Mouse (Mus musculus) liver, postnatal 0 days (tissue): ENCODE measurements at regions not wholly inside any gene's neighbourhood (a gene's known extent, or its start where the extent isn't known, plus 50 kb on each side); places are given as distances from the start of the nearest gene placed in this dataset.

ENCODE experiments used
- ATAC-seq: fragments of 200-750 bp; cut with Nextera tagmentation; 2 replicates; pipeline ENCODE4 v1.8.0; 2017; ENCODE audit warnings: mild to moderate bottlenecking, moderate library complexity
- DNase-seq: peaks from one replicate; pipeline ENCODE4 v3.0.0-alpha.2; 2016
- H3K27ac ChIP-seq: fragments of 300-500 bp; sonication (generic); 2 replicates; pipeline ENCODE4 v1.5.1; 2014; ENCODE audit warnings: antibody characterized with exemption, moderate library complexity, mild to moderate bottlenecking, low read depth
- H3K27me3 ChIP-seq: fragments of 300-500 bp; sonication (generic); 2 replicates; pipeline ENCODE4 v1.6.1; 2014; ENCODE audit warnings: low read length, control low read depth, mixed read lengths; ENCODE audit not compliant: insufficient read depth
- H3K36me3 ChIP-seq: fragments of 300-500 bp; sonication (generic); replicated peaks from 2 replicates; pipeline ENCODE4 v1.6.1; 2014; ENCODE audit warnings: mild to moderate bottlenecking, control low read depth, low read length, moderate library complexity, mixed read lengths; ENCODE audit not compliant: insufficient read depth
- H3K4me1 ChIP-seq: fragments of 300-500 bp; sonication (generic); 2 replicates; pipeline ENCODE4 v1.6.1; 2014; ENCODE audit warnings: antibody characterized with exemption, mild to moderate bottlenecking, control low read depth; ENCODE audit not compliant: insufficient read depth
- H3K4me2 ChIP-seq: fragments of 300-500 bp; sonication (generic); 2 replicates; pipeline ENCODE4 v1.6.1; 2014; ENCODE audit warnings: low read depth, mild to moderate bottlenecking, low read length, moderate library complexity, mixed read lengths
- H3K4me3 ChIP-seq: fragments of 300-500 bp; sonication (generic); 2 replicates; pipeline ENCODE4 v1.5.1; 2014; ENCODE audit warnings: low read depth, low read length
- H3K9ac ChIP-seq: fragments of 300-500 bp; sonication (generic); replicated peaks from 2 replicates; pipeline ENCODE4 v1.6.1; 2014; ENCODE audit warnings: mild to moderate bottlenecking, moderate library complexity
- H3K9me3 ChIP-seq: fragments of 300-500 bp; sonication (generic); 2 replicates; pipeline ENCODE4 v1.6.1; 2016; ENCODE audit warnings: mild to moderate bottlenecking, control low read depth, low read length, mixed read lengths
- CTCF ChIP-seq: sonication (generic); IDR thresholded peaks from 2 replicates; pipeline ENCODE4 v1.5.1; 2016; ENCODE audit warnings: antibody characterized with exemption, low read depth
- EP300 ChIP-seq: IDR thresholded peaks from 2 replicates; pipeline ENCODE4 v1.6.1; 2016; ENCODE audit warnings: antibody characterized with exemption, low read depth, mild to moderate bottlenecking
- WGBS: fragments of 180-500 bp; shearing (Covaris S2); extraction: QIAGEN DNeasy Blood & Tissue Kit; methylation state at CpG from one replicate; pipeline ENCODE4 v1.1.7; 2014; ENCODE audit not compliant: insufficient replicate concordance; 5-methylcytosine and 5-hydroxymethylcytosine counted together

DNA sequence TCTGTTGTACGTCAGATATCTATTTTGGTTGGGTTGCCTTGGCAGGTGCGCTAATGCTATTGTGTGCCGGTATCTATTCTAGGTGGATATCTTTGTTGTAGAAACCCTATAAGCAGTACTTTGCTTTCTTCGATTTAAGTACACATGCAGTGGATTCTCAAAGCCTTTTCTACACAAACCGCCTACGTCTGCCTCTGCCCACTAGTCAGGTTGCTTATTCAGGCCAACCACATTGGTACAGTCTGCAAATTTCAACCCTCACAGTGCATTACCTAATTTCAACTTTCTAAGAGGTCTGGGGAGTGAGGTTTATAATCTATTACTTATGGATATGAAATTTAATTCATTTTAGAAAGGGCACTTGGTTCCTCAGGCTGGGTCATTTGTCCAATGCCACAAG is 223.5 kb upstream of the Slc16a7 start:
- H3K9ac ChIP-seq = no peak overlapping the region
- no peaks in the 10 kb centered on the region for H3K27me3 ChIP-seq
- DNase-seq = no peak
- H3K36me3 ChIP-seq = no peaks in the 10 kb centered on the region
- no peak for ATAC-seq
- no peak overlapping the region for H3K27ac ChIP-seq
- no peaks in the 10 kb centered on the region for H3K4me1 ChIP-seq
- H3K9me3 ChIP-seq = no peaks in the 10 kb centered on the region
- no peak overlapping the region for H3K4me2 ChIP-seq
- H3K4me3 ChIP-seq = no peak overlapping the region
- TF ChIP-seq EP300 (no peak), CTCF (no peak)
- WGBS = 86% methylated on average over 6 of the region's 6 CpGs

DNA sequence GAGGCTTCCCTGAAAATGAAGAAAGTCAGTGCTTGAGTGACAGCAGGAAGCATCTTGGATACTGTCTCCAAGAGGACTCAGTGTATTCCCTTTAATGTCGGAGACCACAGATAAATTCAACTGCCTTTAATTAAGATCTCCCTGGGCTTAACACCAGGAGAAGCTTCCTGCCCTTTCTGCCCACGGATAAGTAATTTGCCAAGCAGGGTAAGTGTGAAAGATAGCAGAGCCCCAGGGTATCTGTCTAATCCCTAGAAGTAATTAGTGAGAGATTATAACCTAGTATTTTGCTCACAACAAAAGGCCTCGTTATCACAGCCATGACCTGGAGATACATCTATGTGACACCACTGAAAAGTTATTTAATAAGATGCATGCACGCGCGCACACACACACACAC is 232.1 kb upstream of the Slc16a7 start:
- Histone ChIP-seq H3K9me3 (no peaks in the 10 kb centered on the region), H3K4me3 (no peak overlapping the region), H3K36me3 (no peaks in the 10 kb centered on the region), H3K4me1 (no peaks in the 10 kb centered on the region), H3K9ac (no peak overlapping the region), H3K27me3 (no peaks in the 10 kb centered on the region), H3K27ac (no peak overlapping the region), H3K4me2 (no peak overlapping the region)
- no peak for TF ChIP-seq EP300
- TF ChIP-seq CTCF = no peak
- no peak for ATAC-seq
- no peak for DNase-seq
- WGBS = 66% methylated on average over 6 of the region's 6 CpGs

DNA sequence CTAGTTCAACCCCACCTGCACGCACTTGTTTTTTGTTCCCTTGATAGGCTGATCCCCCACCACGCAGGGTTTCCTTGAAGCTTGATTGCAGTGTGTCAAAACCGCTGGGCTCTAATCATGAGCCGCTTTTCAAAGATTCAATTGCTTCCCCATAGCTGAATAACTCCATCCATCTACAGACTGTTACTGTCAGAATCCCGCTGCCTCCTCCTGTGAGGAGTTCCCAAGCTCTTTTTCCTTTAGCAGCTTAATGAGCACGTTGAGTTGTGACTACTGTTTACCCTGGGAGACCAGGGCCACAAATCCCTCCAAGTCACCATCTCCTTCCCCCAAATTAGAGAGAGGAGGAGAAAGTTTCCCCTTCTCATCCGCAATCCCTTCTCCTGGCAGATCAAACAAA is 234.6 kb upstream of the Slc16a7 start:
- WGBS = 37% methylated on average over 7 of the region's 7 CpGs
- H3K36me3 ChIP-seq = no peaks in the 10 kb centered on the region
- no peak overlapping the region for H3K4me2 ChIP-seq
- H3K9ac ChIP-seq = no peak overlapping the region
- DNase-seq = no peak
- ATAC-seq = no peak
- no peak overlapping the region for H3K27ac ChIP-seq
- H3K27me3 ChIP-seq = no peaks in the 10 kb centered on the region
- H3K9me3 ChIP-seq = no peaks in the 10 kb centered on the region
- no peaks in the 10 kb centered on the region for H3K4me1 ChIP-seq
- no peak overlapping the region for H3K4me3 ChIP-seq
- no peak for TF ChIP-seq EP300
- no peak for TF ChIP-seq CTCF

DNA sequence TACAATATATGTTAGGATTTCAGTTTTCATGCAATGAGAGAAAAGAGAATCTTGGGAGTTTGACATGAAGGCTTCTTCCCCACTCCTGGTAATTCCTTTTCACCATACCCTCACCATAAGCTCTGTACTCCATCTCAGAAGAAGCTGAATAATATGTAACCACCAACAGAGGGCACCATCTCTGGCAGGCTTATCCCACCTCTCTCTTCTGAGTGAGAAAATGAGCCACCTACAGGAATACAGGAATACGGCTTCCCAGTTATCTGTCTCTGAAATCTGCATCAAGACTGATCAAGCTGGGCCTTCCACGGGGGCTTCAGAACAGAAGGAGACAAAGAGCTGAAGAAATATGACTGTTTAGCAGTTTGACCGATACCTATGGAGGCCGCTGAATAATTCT is 278.6 kb upstream of the Slc16a7 start:
- no peak overlapping the region for H3K4me2 ChIP-seq
- no peak for ATAC-seq
- no peak overlapping the region for H3K27ac ChIP-seq
- DNase-seq = no peak
- no peak overlapping the region for H3K4me3 ChIP-seq
- H3K27me3 ChIP-seq = no peaks in the 10 kb centered on the region
- no peaks in the 10 kb centered on the region for H3K36me3 ChIP-seq
- TF ChIP-seq EP300 = no peak
- TF ChIP-seq CTCF = no peak
- no peaks in the 10 kb centered on the region for H3K4me1 ChIP-seq
- 75% methylated on average over 4 of the region's 4 CpGs for WGBS
- H3K9ac ChIP-seq = no peak overlapping the region
- H3K9me3 ChIP-seq = no peaks in the 10 kb centered on the region

DNA sequence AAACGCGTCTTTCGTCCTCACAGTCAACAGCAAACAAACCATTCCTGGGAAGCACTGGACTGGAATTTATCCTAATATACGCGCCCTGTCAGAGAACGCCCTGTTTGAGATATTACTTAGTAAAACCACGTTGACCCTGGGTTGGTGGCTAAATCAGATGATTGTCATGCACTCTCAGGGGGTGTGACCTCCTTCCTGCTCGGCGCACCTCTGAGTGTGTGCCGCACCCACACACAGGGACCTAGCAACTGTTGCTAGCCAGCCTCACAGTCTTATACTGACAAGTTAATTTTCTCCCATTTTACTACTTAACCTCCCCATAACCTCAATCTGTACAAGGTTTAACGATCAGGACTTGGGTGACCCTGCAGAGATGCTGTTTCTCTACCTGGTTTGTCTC is 284.4 kb upstream of the Slc16a7 start:
- Histone ChIP-seq H3K4me1 (no peaks in the 10 kb centered on the region), H3K4me3 (no peak overlapping the region), H3K27me3 (no peaks in the 10 kb centered on the region), H3K36me3 (no peaks in the 10 kb centered on the region), H3K27ac (no peak overlapping the region), H3K9me3 (no peaks in the 10 kb centered on the region), H3K4me2 (no peak overlapping the region), H3K9ac (no peak overlapping the region)
- TF ChIP-seq EP300 = no peak
- TF ChIP-seq CTCF = no peak
- no peak for ATAC-seq
- DNase-seq = no peak
- 70% methylated on average over 11 of the region's 11 CpGs for WGBS

DNA sequence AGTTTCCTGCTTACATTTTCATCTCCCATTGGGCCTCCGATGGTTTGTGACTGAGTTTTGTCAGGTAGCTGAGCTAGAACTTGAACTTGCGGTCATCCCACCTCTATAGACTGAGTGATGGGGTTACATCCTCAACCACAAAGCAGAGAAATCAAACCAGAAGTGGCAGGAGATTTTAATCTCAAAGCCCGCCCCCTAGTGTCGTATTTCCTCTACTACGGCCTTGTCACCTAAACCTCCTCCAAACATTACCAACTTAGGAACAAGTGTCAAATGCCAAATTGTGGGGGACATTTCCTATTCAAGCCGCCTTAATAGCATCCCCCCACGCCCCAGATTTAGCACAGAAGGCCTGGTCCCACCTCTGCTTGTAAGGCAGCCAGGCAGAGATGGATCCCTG is 286.3 kb upstream of the Lrig3 start:
- Histone ChIP-seq H3K4me3 (no peak overlapping the region), H3K4me2 (no peak overlapping the region), H3K27me3 (no peaks in the 10 kb centered on the region), H3K36me3 (no peaks in the 10 kb centered on the region), H3K9me3 (no peaks in the 10 kb centered on the region), H3K27ac (no peak overlapping the region), H3K4me1 (no peaks in the 10 kb centered on the region), H3K9ac (no peak overlapping the region)
- DNase-seq (no peak), ATAC-seq (no peak)
- 72% methylated on average over 7 of the region's 7 CpGs for WGBS
- peak; percentile 13; the same call in 1 of the 2 replicates for TF ChIP-seq CTCF
- TF ChIP-seq EP300 = no peak

DNA sequence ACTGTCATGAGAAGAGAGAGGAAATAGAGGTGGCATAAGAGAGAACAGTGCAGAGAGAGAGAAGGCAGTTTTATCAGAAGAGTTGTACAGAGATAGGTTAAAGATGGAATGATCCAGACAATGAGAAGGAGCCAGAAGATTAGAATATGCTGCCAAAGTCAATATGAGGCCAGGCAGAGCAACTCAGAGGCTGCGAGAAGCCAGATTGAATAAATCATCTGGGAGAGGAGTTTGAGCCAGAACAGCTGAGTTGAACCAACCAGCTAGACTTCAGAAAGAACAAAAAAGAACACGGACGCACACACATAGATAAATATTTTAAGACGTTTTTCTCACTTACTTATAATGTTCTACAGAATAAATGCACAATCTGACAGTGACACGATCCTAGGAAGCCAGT is 280.8 kb upstream of the Lrig3 start:
- ATAC-seq = no peak
- no peak overlapping the region for H3K4me3 ChIP-seq
- no peak for TF ChIP-seq CTCF
- TF ChIP-seq EP300 = no peak
- no peak overlapping the region for H3K27ac ChIP-seq
- H3K4me1 ChIP-seq = no peaks in the 10 kb centered on the region
- WGBS = 82% methylated on average over 5 of the region's 5 CpGs
- H3K27me3 ChIP-seq = no peaks in the 10 kb centered on the region
- H3K9me3 ChIP-seq = no peaks in the 10 kb centered on the region
- no peak overlapping the region for H3K4me2 ChIP-seq
- no peaks in the 10 kb centered on the region for H3K36me3 ChIP-seq
- no peak overlapping the region for H3K9ac ChIP-seq
- no peak for DNase-seq
